Comparison of ENCODE assay signal across 9 mouse cellular contexts in the genomic region with DNA sequence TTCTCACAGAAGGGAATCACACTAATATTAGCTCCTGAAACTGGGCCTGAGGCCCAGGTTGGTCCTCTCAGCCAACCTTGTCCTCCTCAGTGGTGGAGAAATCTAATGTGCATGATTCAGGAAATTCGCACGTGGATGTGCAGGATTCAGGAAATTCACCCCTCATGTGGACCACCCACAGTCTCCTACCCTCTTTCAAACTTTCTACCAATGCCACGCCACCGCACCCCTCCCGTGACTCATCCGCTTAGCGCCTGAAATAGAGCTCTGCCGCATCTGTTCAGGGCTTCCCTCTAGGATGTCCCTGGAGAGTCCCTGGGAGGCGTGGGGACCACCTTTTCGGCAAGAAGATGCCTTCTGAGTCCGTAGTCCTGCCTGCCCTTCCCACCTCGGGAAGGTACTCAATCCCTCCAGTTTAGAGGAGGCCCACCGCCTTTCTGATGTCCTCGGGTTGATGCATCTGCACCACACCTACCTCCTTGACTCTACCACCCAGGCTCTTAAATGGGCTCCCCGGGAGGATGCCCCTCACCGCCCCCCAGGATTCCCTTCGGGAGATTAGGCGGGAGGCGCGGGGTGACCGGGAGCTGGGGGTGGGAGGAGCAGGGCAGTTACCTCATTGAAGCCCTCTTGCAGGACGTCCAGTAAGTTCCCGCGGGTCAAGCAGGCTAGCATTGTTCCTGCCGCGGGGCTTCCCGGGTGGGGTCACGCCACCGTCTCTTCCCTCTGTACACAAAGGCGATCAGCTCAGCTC. TPM values are rescaled to one million over a fixed set of nuclear protein-coding genes. Genes with fewer than 3 reads are reported as not detected.
DNase-seq lines count a peak whose midpoint lies in the region; ATAC-seq lines count a peak whose summit lies in the region.
"Had no signal": no experiment of that assay in that cellular context is flagged by ENCODE, and none has a peak within 500 bp of the region (broad histone marks: within the 10 kb centered on the region; RNA-seq: fewer than 3 reads in every experiment).

No protein-coding gene starts in this region.

- peak overlapping the region; percentile 29 for H3K27ac ChIP-seq in embryonic facial prominence, embryonic 11.5 days (replicated peaks; ENCODE audit: low read depth, low read length)
- H3K27ac ChIP-seq in hindbrain, embryonic 14.5 days = peak overlapping the region; percentile 91
- no peak overlapping the region for H3K27ac ChIP-seq in liver, embryonic 15.5 days (replicated peaks)
- H3K27ac ChIP-seq in stomach, embryonic 14.5 days (ENCODE audit: low read length) = no peak overlapping the region
- H3K27ac ChIP-seq: macrophage had no signal

- no peaks in the 10 kb centered on the region for H3K9me3 ChIP-seq in embryonic facial prominence, embryonic 11.5 days (replicated peaks; ENCODE audit: control insufficient read depth, low read length)
- no peaks in the 10 kb centered on the region for H3K9me3 ChIP-seq in hindbrain, embryonic 14.5 days (ENCODE audit: control insufficient read depth, low read length)
- no peaks in the 10 kb centered on the region for H3K9me3 ChIP-seq in liver, embryonic 15.5 days (replicated peaks)
- H3K9me3 ChIP-seq in stomach, embryonic 14.5 days (ENCODE audit: control insufficient read depth, low read depth, low read length) = no peaks in the 10 kb centered on the region

- H3K4me3 ChIP-seq in embryonic facial prominence, embryonic 11.5 days (ENCODE audit: low read depth, low read length) = peak overlapping the region; percentile 64
- H3K4me3 ChIP-seq in hindbrain, embryonic 14.5 days (replicated peaks; ENCODE audit: low read length) = peak overlapping the region; percentile 74
- peak overlapping the region; percentile 49 for H3K4me3 ChIP-seq in liver, embryonic 15.5 days (replicated peaks)
- H3K4me3 ChIP-seq in stomach, embryonic 14.5 days (ENCODE audit: low read depth, low read length) = peak overlapping the region; percentile 57

- peak overlapping the region; percentile 62 for H3K9ac ChIP-seq in embryonic facial prominence, embryonic 11.5 days (replicated peaks; ENCODE audit: low read length)
- peak overlapping the region; percentile 86 for H3K9ac ChIP-seq in hindbrain, embryonic 14.5 days
- H3K9ac ChIP-seq in liver, embryonic 15.5 days = no peak overlapping the region
- peak overlapping the region; percentile 39 for H3K9ac ChIP-seq in stomach, embryonic 14.5 days (replicated peaks; ENCODE audit: low read depth, low read length)

- H3K36me3 ChIP-seq in embryonic facial prominence, embryonic 11.5 days (replicated peaks; ENCODE audit: control insufficient read depth, insufficient read depth, low read depth, low read length) = no peaks in the 10 kb centered on the region
- no peaks in the 10 kb centered on the region for H3K36me3 ChIP-seq in hindbrain, embryonic 14.5 days (replicated peaks; ENCODE audit: control insufficient read depth, insufficient read depth)
- H3K36me3 ChIP-seq in liver, embryonic 15.5 days (replicated peaks) = no peaks in the 10 kb centered on the region
- H3K36me3 ChIP-seq in stomach, embryonic 14.5 days (ENCODE audit: control insufficient read depth, insufficient read depth, low read length) = no peaks in the 10 kb centered on the region

- ATAC-seq in embryonic facial prominence, embryonic 11.5 days (replicated peaks; ENCODE audit: insufficient number of reproducible peaks, low FRiP score, low TSS enrichment, low read depth) = peak; percentile 37
- no peak; the same call in 1 of the 2 replicates for ATAC-seq in hindbrain, embryonic 14.5 days (ENCODE audit: low FRiP score)
- no peak for ATAC-seq in liver, embryonic 15.5 days (ENCODE audit: insufficient read depth)
- ATAC-seq in stomach, embryonic 14.5 days (ENCODE audit: insufficient number of reproducible peaks, insufficient read depth, low FRiP score, low read depth) = peak; percentile 25; the same call in 1 of the 2 replicates

- peak overlapping the region; percentile 78 for H3K4me2 ChIP-seq in embryonic facial prominence, embryonic 11.5 days (ENCODE audit: low read depth, low read length)
- H3K4me2 ChIP-seq in hindbrain, embryonic 14.5 days (replicated peaks) = peak overlapping the region; percentile 75
- H3K4me2 ChIP-seq in liver, embryonic 15.5 days = peak overlapping the region; percentile 69
- H3K4me2 ChIP-seq in stomach, embryonic 14.5 days (replicated peaks; ENCODE audit: low read depth, low read length) = peak overlapping the region; percentile 79

- no peaks in the 10 kb centered on the region for H3K27me3 ChIP-seq in embryonic facial prominence, embryonic 11.5 days (ENCODE audit: control insufficient read depth, insufficient read depth, low read length)
- no peaks in the 10 kb centered on the region for H3K27me3 ChIP-seq in hindbrain, embryonic 14.5 days (ENCODE audit: control insufficient read depth, insufficient read depth, low read length)
- peaks cover 51% of the 10 kb centered on the region for H3K27me3 ChIP-seq in liver, embryonic 15.5 days
- no peaks in the 10 kb centered on the region for H3K27me3 ChIP-seq in stomach, embryonic 14.5 days (ENCODE audit: control insufficient read depth, insufficient read depth, low read length)

- WGBS in embryonic facial prominence, embryonic 11.5 days = 2% methylated on average over 30 of the region's 30 CpGs
- WGBS in hindbrain, embryonic 14.5 days = 2% methylated on average over 30 of the region's 30 CpGs
- WGBS in liver, embryonic 15.5 days (ENCODE audit: insufficient replicate concordance) = 14% methylated on average over 30 of the region's 30 CpGs
- WGBS in stomach, embryonic 14.5 days = 6% methylated on average over 30 of the region's 30 CpGs

- no peaks in the 10 kb centered on the region for H3K4me1 ChIP-seq in embryonic facial prominence, embryonic 11.5 days (ENCODE audit: control insufficient read depth, insufficient read depth, low read length)
- H3K4me1 ChIP-seq in hindbrain, embryonic 14.5 days (replicated peaks; ENCODE audit: control insufficient read depth, insufficient read depth, low read length) = peaks cover 52% of the 10 kb centered on the region
- H3K4me1 ChIP-seq in liver, embryonic 15.5 days (replicated peaks) = 0 out of 2 replicates have a peak, but pooled peaks cover 2% of the 10 kb centered on the region
- H3K4me1 ChIP-seq in stomach, embryonic 14.5 days (ENCODE audit: control insufficient read depth, insufficient read depth, low read length) = peaks cover 10% of the 10 kb centered on the region; the same call in 1 of the 2 replicates

- peak; percentile 32 to 48 for DNase-seq in heart, adult 18-20 months
- no peak for DNase-seq in heart, adult 9 months (ENCODE audit: low spot score in 2 of 2)
- peak; percentile 56 for DNase-seq in MN1 (ENCODE audit: low spot score)
- DNase-seq in embryonic facial prominence, embryonic 11.5 days (ENCODE audit: low spot score) = peak; percentile 67
- no peak for DNase-seq in hindbrain, embryonic 14.5 days (ENCODE audit: low spot score)
- DNase-seq in Muller cell, postnatal 12 days (ENCODE audit: inconsistent ontology term) = no peak

RNA-seq across cellular contexts. Expression of a gene that starts 12.0 kb away (rescaled TPM):
- 1 to 10 TPM; 3.0 to 4.1 TPM for total RNA-seq in heart, adult 18-20 months (2021)
- polyA plus RNA-seq in embryonic facial prominence, embryonic 11.5 days (2014; fragmentation: Nextera tagmentation; extraction: Ambion mirVana) = 24.2 and 25.3 TPM in 2 replicates
- polyA plus RNA-seq in hindbrain, embryonic 14.5 days (2014; fragmentation: Nextera tagmentation; extraction: Ambion mirVana) = 35.3 and 37.2 TPM in 2 replicates
- polyA plus RNA-seq in liver, embryonic 15.5 days (2015; fragmentation: Nextera tagmentation; extraction: Ambion mirVana) = 1.4 and 1.8 TPM in 2 replicates
- 11.4 and 12.7 TPM in 2 replicates for polyA plus RNA-seq in stomach, embryonic 14.5 days (2014; fragmentation: Nextera tagmentation; extraction: Ambion mirVana)

RNA-seq across cellular contexts. Expression of a gene that starts 19.0 kb away (rescaled TPM):
- total RNA-seq in heart, adult 18-20 months (2021) = 1 to 10 TPM; 2.2 to 2.6 TPM
- 3.4 and 3.8 TPM in 2 replicates for polyA plus RNA-seq in embryonic facial prominence, embryonic 11.5 days (2014; fragmentation: Nextera tagmentation; extraction: Ambion mirVana)
- 1.7 and 2.1 TPM in 2 replicates for polyA plus RNA-seq in hindbrain, embryonic 14.5 days (2014; fragmentation: Nextera tagmentation; extraction: Ambion mirVana)
- polyA plus RNA-seq in liver, embryonic 15.5 days (2015; fragmentation: Nextera tagmentation; extraction: Ambion mirVana) = 3.9 and 4.1 TPM in 2 replicates
- polyA plus RNA-seq in stomach, embryonic 14.5 days (2014; fragmentation: Nextera tagmentation; extraction: Ambion mirVana) = 12.3 and 13.0 TPM in 2 replicates
- polyA plus RNA-seq: macrophage had no signal

RNA-seq across cellular contexts. Expression of a gene that starts 23.8 kb away (rescaled TPM):
- total RNA-seq in heart, adult 18-20 months (2021) = 1,000 to 10,000 TPM; 3,376 to 3,486 TPM
- 17.4 and 23.2 TPM in 2 replicates for polyA plus RNA-seq in embryonic facial prominence, embryonic 11.5 days (2014; fragmentation: Nextera tagmentation; extraction: Ambion mirVana)
- 11.9 and 14.9 TPM in 2 replicates for polyA plus RNA-seq in hindbrain, embryonic 14.5 days (2014; fragmentation: Nextera tagmentation; extraction: Ambion mirVana)
- 9.9 and 15.2 TPM in 2 replicates for polyA plus RNA-seq in liver, embryonic 15.5 days (2015; fragmentation: Nextera tagmentation; extraction: Ambion mirVana)
- polyA plus RNA-seq in stomach, embryonic 14.5 days (2014; fragmentation: Nextera tagmentation; extraction: Ambion mirVana) = 43.7 and 47.9 TPM in 2 replicates

RNA-seq across cellular contexts. Expression of a gene that starts 24.8 kb away (rescaled TPM):
- total RNA-seq in heart, adult 18-20 months (2021) = 100 to 1,000 TPM; 136 to 143 TPM
- 3.0 and 4.4 TPM in 2 replicates for polyA plus RNA-seq in embryonic facial prominence, embryonic 11.5 days (2014; fragmentation: Nextera tagmentation; extraction: Ambion mirVana)
- polyA plus RNA-seq in hindbrain, embryonic 14.5 days (2014; fragmentation: Nextera tagmentation; extraction: Ambion mirVana) = 0.83 and 1.8 TPM in 2 replicates
- 2.1 and 3.5 TPM in 2 replicates for polyA plus RNA-seq in liver, embryonic 15.5 days (2015; fragmentation: Nextera tagmentation; extraction: Ambion mirVana)
- 1.5 and 3.2 TPM in 2 replicates for polyA plus RNA-seq in stomach, embryonic 14.5 days (2014; fragmentation: Nextera tagmentation; extraction: Ambion mirVana)
- polyA plus RNA-seq: macrophage had no signal

RNA-seq across cellular contexts. Expression of a gene that starts 40.7 kb away (rescaled TPM):
- total RNA-seq in heart, adult 18-20 months (2021) = 1 to 10 TPM; 4.1 to 5.8 TPM
- 14.1 and 14.3 TPM in 2 replicates for polyA plus RNA-seq in embryonic facial prominence, embryonic 11.5 days (2014; fragmentation: Nextera tagmentation; extraction: Ambion mirVana)
- 10.1 and 10.7 TPM in 2 replicates for polyA plus RNA-seq in hindbrain, embryonic 14.5 days (2014; fragmentation: Nextera tagmentation; extraction: Ambion mirVana)
- 8.5 and 10.3 TPM in 2 replicates for polyA plus RNA-seq in liver, embryonic 15.5 days (2015; fragmentation: Nextera tagmentation; extraction: Ambion mirVana)
- polyA plus RNA-seq in stomach, embryonic 14.5 days (2014; fragmentation: Nextera tagmentation; extraction: Ambion mirVana) = 13.7 and 14.0 TPM in 2 replicates

Comparison
In these comparisons a context has a peak if more than half of its experiments do, and no peak if none do; other contexts are left out.
1. DNase-seq: peak in heart, adult 18-20 months (2 of 2), MN1 (single experiment) and embryonic facial prominence, embryonic 11.5 days (single experiment); none in heart, adult 9 months (0 of 2), hindbrain, embryonic 14.5 days (single experiment) and Muller cell, postnatal 12 days (single experiment).
2. ATAC-seq: peak in embryonic facial prominence, embryonic 11.5 days (single experiment) and stomach, embryonic 14.5 days (single experiment); none in hindbrain, embryonic 14.5 days (single experiment) and liver, embryonic 15.5 days (single experiment).
3. H3K27ac ChIP-seq: peak in embryonic facial prominence, embryonic 11.5 days (single experiment) and hindbrain, embryonic 14.5 days (single experiment); none in liver, embryonic 15.5 days (single experiment) and stomach, embryonic 14.5 days (single experiment).
4. Peak in every context shown above with its lines, with median percentiles within 50 percentile points of each other: H3K4me2 ChIP-seq and H3K4me3 ChIP-seq.